Mouse (Mus musculus): ENCODE data around the gene Tjp2. TPM values are rescaled to one million over a fixed set of nuclear protein-coding genes. Genes with fewer than 3 reads are reported as not detected.

The Tjp2 gene
- polyA plus RNA-seq, 1 experiment from 2014 or later = 18.3 TPM

- Histone ChIP-seq H3K36me3 (ENCODE audit: control insufficient read depth, insufficient read depth, low read length) (no peaks in the 10 kb centered on the region), H3K27me3 (ENCODE audit: control insufficient read depth, insufficient read depth, low read length) (no peaks in the 10 kb centered on the region), H3K9ac (ENCODE audit: low read length) (no peak overlapping the region), H3K4me3 (ENCODE audit: low read depth, low read length) (no peak overlapping the region), H3K4me2 (replicated peaks; ENCODE audit: low read depth) (no peak overlapping the region), H3K27ac (replicated peaks) (no peak overlapping the region), H3K4me1 (replicated peaks; ENCODE audit: control insufficient read depth, insufficient read depth) (no peaks in the 10 kb centered on the region), H3K9me3 (ENCODE audit: control insufficient read depth, low read length) (no peaks in the 10 kb centered on the region)
- TF ChIP-seq EP300 (optimal IDR thresholded peaks at IDR 0.05) = no peak
- no peak for TF ChIP-seq CTCF (IDR thresholded peaks at IDR 0.05; ENCODE audit: low read depth)
- ATAC-seq (ENCODE audit: low FRiP score, low TSS enrichment) (no peak), DNase-seq (ENCODE audit: low spot score) (no peak)
- WGBS = 85% methylated on average over 9 of the region's 10 CpGs
Observed at GRCm38 (mm10) chr19:24046395-24046993, 178.3 kb downstream of the Tjp2 start.

Other genes starting within 250 kb of the Tjp2 start
- gene Fam189a2, start 194.0 kb downstream of the Tjp2 start, polyA plus RNA-seq (2015; fragmentation: Nextera tagmentation; extraction: Ambion mirVana) = 0.75 and 1.9 TPM in 2 replicates
- 26.0 and 27.8 TPM in 2 replicates for gene Fxn, start 55.6 kb upstream of the Tjp2 start, polyA plus RNA-seq (2015; fragmentation: Nextera tagmentation; extraction: Ambion mirVana)

All from stomach, postnatal 0 days (tissue).